Mouse (Mus musculus) MEL (cell line): ENCODE results near the gene Tlx3. TPM values are rescaled to one million over a fixed set of nuclear protein-coding genes. Genes with fewer than 3 reads are reported as not detected.

Experiments used
- DNase-seq: peaks from one replicate; pipeline ENCODE4 v3.0.0; 2011; ENCODE audit warnings: low read depth, low spot score
- H3K27ac ChIP-seq: 2 replicates; pipeline ENCODE4 v1.5.1; 2012; ENCODE audit warnings: low read depth, mild to moderate bottlenecking, control low read depth, low read length, moderate library complexity; ENCODE audit not compliant: control insufficient read depth
- H3K27me3 ChIP-seq, 2 experiments: fragments of 150-350 bp in 1 of 2; sonication (generic) in 1 of 2; 2 replicates each; pipeline ENCODE4 v1.6.1; 2012; ENCODE audit warnings: low read length in 2 of 2, mild to moderate bottlenecking in 2 of 2, improper control_type of control experiment in 1 of 2, moderate library complexity in 1 of 2; ENCODE audit not compliant: insufficient read depth in 2 of 2, control insufficient read depth in 1 of 2
- H3K36me3 ChIP-seq, 2 experiments: 2 replicates each; pipeline ENCODE4 v1.6.1; 2012 to 2014; ENCODE audit warnings: low read length in 2 of 2, improper control_type of control experiment in 1 of 2, inconsistent platforms in 1 of 2, mild to moderate bottlenecking in 1 of 2; ENCODE audit not compliant: insufficient read depth in 2 of 2, control insufficient read depth in 1 of 2
- H3K4me1 ChIP-seq, 2 experiments: fragments of 150-350 bp in 1 of 2; sonication (generic) in 1 of 2; 2 replicates each; pipeline ENCODE4 v1.6.1; 2012; ENCODE audit warnings: low read length in 2 of 2, improper control_type of control experiment in 1 of 2, mild to moderate bottlenecking in 1 of 2; ENCODE audit not compliant: insufficient read depth in 2 of 2, control insufficient read depth in 1 of 2
- H3K4me3 ChIP-seq, 2 experiments: fragments of 150-350 bp in 1 of 2; sonication (generic) in 1 of 2; 2 replicates each; pipeline ENCODE4 v1.5.1; 2012; ENCODE audit warnings: low read depth in 2 of 2, low read length in 2 of 2, mild to moderate bottlenecking in 2 of 2, moderate library complexity in 2 of 2, control low read depth in 1 of 2, improper control_type of control experiment in 1 of 2; ENCODE audit not compliant: control insufficient read depth in 1 of 2, insufficient read depth in 1 of 2
- H3K79me2 ChIP-seq: 2 replicates; pipeline ENCODE4 v1.6.1; 2012; ENCODE audit warnings: mild to moderate bottlenecking, low read length, moderate library complexity; ENCODE audit not compliant: control insufficient read depth, poor library complexity, insufficient read depth
- H3K9ac ChIP-seq: 2 replicates; pipeline ENCODE4 v1.6.1; 2012; ENCODE audit warnings: low read depth, mild to moderate bottlenecking, control low read depth, low read length, moderate library complexity; ENCODE audit not compliant: control insufficient read depth, poor library complexity, severe bottlenecking
- H3K9me3 ChIP-seq: fragments of 150-350 bp; sonication (generic); replicated peaks from 2 replicates; pipeline ENCODE4 v1.6.1; 2012; ENCODE audit warnings: mild to moderate bottlenecking, low read length, improper control_type of control experiment, moderate library complexity; ENCODE audit not compliant: insufficient read depth
- BHLHE40 ChIP-seq: IDR thresholded peaks from 2 replicates; pipeline ENCODE4 v1.6.1; 2012; ENCODE audit warnings: low read depth, mild to moderate bottlenecking, inconsistent platforms, low read length, improper control_type of control experiment, borderline replicate concordance
- CHD1 ChIP-seq: IDR thresholded peaks from 2 replicates; pipeline ENCODE4 v1.6.1; 2012; ENCODE audit warnings: low read depth, mild to moderate bottlenecking, inconsistent platforms, low read length, improper control_type of control experiment
- CHD2 ChIP-seq: IDR thresholded peaks from 2 replicates; pipeline ENCODE4 v1.6.1; 2011; ENCODE audit warnings: low read length, improper control_type of control experiment
- CTCF ChIP-seq, 3 experiments: IDR thresholded peaks in 2 of 3; conservative IDR thresholded peaks in 1 of 3; 2 replicates each; pipeline ENCODE4 v1.5.1; 2011 to 2012; ENCODE audit warnings: low read length in 3 of 3, low read depth in 2 of 3, mild to moderate bottlenecking in 2 of 3, improper control_type of control experiment in 1 of 3, inconsistent platforms in 1 of 3, mixed read lengths in 1 of 3, moderate library complexity in 1 of 3; ENCODE audit not compliant: control insufficient read depth in 1 of 3, insufficient read depth in 1 of 3, poor library complexity in 1 of 3, severe bottlenecking in 1 of 3
- E2F4 ChIP-seq: IDR thresholded peaks from 2 replicates; pipeline ENCODE4 v1.6.1; 2011; ENCODE audit warnings: low read depth, low read length, improper control_type of control experiment, borderline replicate concordance
- EP300 ChIP-seq, 2 experiments: IDR thresholded peaks; 2 replicates each; pipeline ENCODE4 v1.6.1; 2011; ENCODE audit warnings: improper control_type of control experiment in 2 of 2, low read length in 2 of 2, low read depth in 1 of 2, mild to moderate bottlenecking in 1 of 2
- GABPA ChIP-seq: IDR thresholded peaks from 2 replicates; pipeline ENCODE4 v1.6.1; 2012; ENCODE audit warnings: low read depth, mild to moderate bottlenecking, inconsistent platforms, low read length, improper control_type of control experiment, moderate library complexity
- GATA1 ChIP-seq: IDR thresholded peaks from 2 replicates; pipeline ENCODE4 v1.6.1; 2011; ENCODE audit warnings: low read depth, low read length, improper control_type of control experiment
- HCFC1 ChIP-seq: IDR thresholded peaks from 2 replicates; pipeline ENCODE4 v1.6.1; 2012; ENCODE audit warnings: low read depth, mild to moderate bottlenecking, inconsistent platforms, low read length, improper control_type of control experiment, moderate library complexity
- KAT2A ChIP-seq: conservative IDR thresholded peaks from 2 replicates; pipeline ENCODE4 v1.6.1; 2012; ENCODE audit warnings: low read depth, low read length, improper control_type of control experiment, inconsistent platforms
- MAX ChIP-seq: IDR thresholded peaks from 2 replicates; pipeline ENCODE4 v1.6.1; 2011; ENCODE audit warnings: low read length, improper control_type of control experiment
- MAZ ChIP-seq: IDR thresholded peaks from 2 replicates; pipeline ENCODE4 v1.6.1; 2012; ENCODE audit warnings: low read depth, mild to moderate bottlenecking, inconsistent platforms, low read length, improper control_type of control experiment
- MEF2A ChIP-seq: IDR thresholded peaks from 2 replicates; pipeline ENCODE4 v1.6.1; 2014; ENCODE audit warnings: low read depth, mild to moderate bottlenecking, inconsistent platforms, low read length, improper control_type of control experiment; ENCODE audit not compliant: poor library complexity, insufficient replicate concordance, severe bottlenecking; ENCODE audit errors: extremely low read depth
- MYB ChIP-seq: IDR thresholded peaks from 2 replicates; pipeline ENCODE4 v1.6.1; 2011; ENCODE audit warnings: mild to moderate bottlenecking, low read depth, low read length, improper control_type of control experiment
- MYC ChIP-seq: IDR thresholded peaks from 2 replicates; pipeline ENCODE4 v1.6.1; 2011; ENCODE audit warnings: low read depth, mild to moderate bottlenecking, low read length, improper control_type of control experiment, moderate library complexity
- NRF1 ChIP-seq: IDR thresholded peaks from 2 replicates; pipeline ENCODE4 v1.6.1; 2014; ENCODE audit warnings: low read depth, mild to moderate bottlenecking, inconsistent platforms, low read length, improper control_type of control experiment, moderate library complexity; ENCODE audit not compliant: poor library complexity, insufficient read depth, severe bottlenecking
- POLR2A ChIP-seq, 2 experiments: IDR thresholded peaks; 2 replicates each; pipeline ENCODE4 v1.6.1; 2011 to 2012; ENCODE audit warnings: low read length in 2 of 2, mild to moderate bottlenecking in 2 of 2, control low read depth in 1 of 2, improper control_type of control experiment in 1 of 2, low read depth in 1 of 2, moderate library complexity in 1 of 2; ENCODE audit not compliant: control insufficient read depth in 1 of 2, insufficient read depth in 1 of 2, poor library complexity in 1 of 2
- POLR2AphosphoS2 ChIP-seq: IDR thresholded peaks from 2 replicates; pipeline ENCODE4 v1.6.1; 2011; ENCODE audit warnings: low read length, improper control_type of control experiment
- POLR2AphosphoS5 ChIP-seq: IDR thresholded peaks from 2 replicates; pipeline ENCODE4 v1.6.1; 2012; ENCODE audit warnings: low read depth, borderline replicate concordance, mild to moderate bottlenecking, inconsistent platforms, low read length, moderate library complexity, mixed read lengths
- RCOR1 ChIP-seq: IDR thresholded peaks from 2 replicates; pipeline ENCODE4 v1.6.1; 2012; ENCODE audit warnings: low read depth, mild to moderate bottlenecking, inconsistent platforms, low read length, improper control_type of control experiment
- SIN3A ChIP-seq: IDR thresholded peaks from 2 replicates; pipeline ENCODE4 v1.6.1; 2012; ENCODE audit warnings: low read length, improper control_type of control experiment, inconsistent platforms
- TBP ChIP-seq: IDR thresholded peaks from 2 replicates; pipeline ENCODE4 v1.8.0; 2011; ENCODE audit warnings: low read depth, low read length, improper control_type of control experiment
- TCF12 ChIP-seq: IDR thresholded peaks from 2 replicates; pipeline ENCODE4 v1.6.1; 2014; ENCODE audit warnings: low read depth, mild to moderate bottlenecking, inconsistent platforms, low read length, improper control_type of control experiment, moderate library complexity
- USF1 ChIP-seq: IDR thresholded peaks from 2 replicates; pipeline ENCODE4 v1.6.1; 2014; ENCODE audit warnings: low read depth, mild to moderate bottlenecking, inconsistent platforms, low read length, improper control_type of control experiment, moderate library complexity
- USF2 ChIP-seq, 2 experiments: IDR thresholded peaks; 2 replicates each; pipeline ENCODE4 v1.6.1; 2011 to 2012; ENCODE audit warnings: improper control_type of control experiment in 2 of 2, low read length in 2 of 2, borderline replicate concordance in 1 of 2, inconsistent platforms in 1 of 2, low read depth in 1 of 2, mild to moderate bottlenecking in 1 of 2; ENCODE audit not compliant: insufficient read depth in 1 of 2
- ZMIZ1 ChIP-seq: IDR thresholded peaks from 2 replicates; pipeline ENCODE4 v1.6.1; 2012; ENCODE audit warnings: low read depth, mild to moderate bottlenecking, inconsistent platforms, low read length, improper control_type of control experiment, moderate library complexity
- polyA plus RNA-seq, 2 experiments: library from polyadenylated mRNA; stranded (reverse) in 1 of 2; unstranded in 1 of 2; fragments of >175 nt in 1 of 2; fragments of >200 nt in 1 of 2; gene quantifications; 2 replicates each; pipeline versions ENCODE4 v1.2.1 to v1.2.4; 2012; ENCODE audit warnings: low replicate concordance in 2 of 2, low read depth in 1 of 2; ENCODE audit not compliant: insufficient read length in 2 of 2, insufficient read depth in 1 of 2, missing spikeins in 1 of 2
- total RNA-seq: library from RNA; depleted of rRNA; stranded (reverse); fragments of 300-350 nt; gene quantifications from 2 replicates; pipeline ENCODE4 v1.2.3, GENCODE M21; 2012

The Tlx3 gene
- total and polyA plus RNA-seq, 3 experiments = not detected

GRCm38 (mm10) chr11:33157453-33158196, 45.8 kb downstream of the Tlx3 start:
- H3K9ac ChIP-seq = peak overlapping the region; percentile 35
- no peaks in the 10 kb centered on the region for H3K9me3 ChIP-seq
- H3K4me3 ChIP-seq = peak overlapping the region; percentile 13 to 32; a peak in 2 of 4 replicates
- no peak for DNase-seq
- peaks cover 2 to 9% of the 10 kb centered on the region in 2 experiments; a peak in 3 of 4 replicates for H3K4me1 ChIP-seq
- peaks cover 48% of the 10 kb centered on the region for H3K79me2 ChIP-seq
- TF ChIP-seq RCOR1 (0 out of 2 replicates have a peak, but pooled peaks have one; percentile 32), SIN3A (0 out of 2 replicates have a peak, but pooled peaks have one; percentile 45), CHD1 (peak; percentile 70; the same call in 1 of the 2 replicates), MAX (no peak), MYC (peak; percentile 70; the same call in 1 of the 2 replicates), MYB (0 out of 2 replicates have a peak, but pooled peaks have one; percentile 30), CTCF (IDR thresholded peaks at IDR 0.05 in 2 of 3, conservative IDR thresholded peaks at IDR 0.05 in 1 of 3; ENCODE audit: control insufficient read depth in 1 of 3, insufficient read depth in 1 of 3, low read depth in 2 of 3, low read length in 3 of 3, poor library complexity in 1 of 3, severe bottlenecking in 1 of 3) (no peak), POLR2AphosphoS2 (peak; percentile 73), POLR2A (IDR thresholded peaks at IDR 0.05; ENCODE audit: control insufficient read depth in 1 of 2, insufficient read depth in 1 of 2, low read depth in 1 of 2, low read length in 2 of 2, poor library complexity in 1 of 2) (peak in 1 of 2 experiments; percentile 56; a peak in 1 of 4 replicates), USF2 (IDR thresholded peaks at IDR 0.05; ENCODE audit: borderline replicate concordance in 1 of 2, insufficient read depth in 1 of 2, low read depth in 1 of 2, low read length in 2 of 2) (no peak), ZMIZ1 (0 out of 2 replicates have a peak, but pooled peaks have one; percentile 46), KAT2A (no peak), EP300 (IDR thresholded peaks at IDR 0.05; ENCODE audit: low read depth in 1 of 2, low read length in 2 of 2) (no peak), NRF1 (no peak), GABPA (no peak)
- no peaks in the 10 kb centered on the region for H3K27me3 ChIP-seq
- H3K36me3 ChIP-seq = peaks cover 74 to 78% of the 10 kb centered on the region in 2 experiments
- H3K27ac ChIP-seq = peak overlapping the region; percentile 27; the same call in 1 of the 2 replicates

- Histone ChIP-seq H3K9ac (peak overlapping the region; percentile 9; the same call in 1 of the 2 replicates), H3K27ac (no peak overlapping the region; the same call in 1 of the 2 replicates), H3K4me1 (peaks cover 2 to 9% of the 10 kb centered on the region in 2 experiments; a peak in 3 of 4 replicates), H3K36me3 (peaks cover 79 to 80% of the 10 kb centered on the region in 2 experiments), H3K27me3 (no peaks in the 10 kb centered on the region), H3K79me2 (peaks cover 37% of the 10 kb centered on the region), H3K4me3 (no peak overlapping the region; a peak in 1 of 4 replicates), H3K9me3 (no peaks in the 10 kb centered on the region)
- DNase-seq = peak; percentile 42
- TF ChIP-seq E2F4 = no peak
- TF ChIP-seq CHD2 = no peak
- TF ChIP-seq MAZ = no peak
- TF ChIP-seq POLR2AphosphoS2 = peak; percentile 28; the same call in 1 of the 2 replicates
- peak; percentile 41; the same call in 1 of the 2 replicates for TF ChIP-seq CHD1
- TF ChIP-seq RCOR1 = no peak
- TF ChIP-seq USF2 (IDR thresholded peaks at IDR 0.05; ENCODE audit: borderline replicate concordance in 1 of 2, insufficient read depth in 1 of 2, low read depth in 1 of 2, low read length in 2 of 2) = no peak
- TF ChIP-seq BHLHE40 = no peak
- TF ChIP-seq GATA1 = no peak
- TF ChIP-seq GABPA = no peak
- TF ChIP-seq CTCF (IDR thresholded peaks at IDR 0.05 in 2 of 3, conservative IDR thresholded peaks at IDR 0.05 in 1 of 3; ENCODE audit: control insufficient read depth in 1 of 3, insufficient read depth in 1 of 3, low read depth in 2 of 3, low read length in 3 of 3, poor library complexity in 1 of 3, severe bottlenecking in 1 of 3) = no peak
- TF ChIP-seq HCFC1 = no peak
- TF ChIP-seq TCF12 = no peak
- TF ChIP-seq USF1 = no peak
- TF ChIP-seq MEF2A = no peak
- TF ChIP-seq POLR2AphosphoS5 = no peak
- no peak for TF ChIP-seq TBP
- no peak for TF ChIP-seq MYB
Observed at GRCm38 (mm10) chr11:33156436-33157015, 46.9 kb downstream of the Tlx3 start.
